Mouse (Mus musculus) heart, postnatal 10 days (tissue): Measurements from ENCODE around the gene Lin9. TPM values are rescaled to one million over a fixed set of nuclear protein-coding genes. Genes with fewer than 3 reads are reported as not detected.
A peak's percentile ranks its signal among the peaks of the same experiment; 100 is the strongest.

ENCODE experiments used
- DNase-seq, 2 experiments: peaks; one replicate each; pipeline ENCODE4 v3.0.0; 2021
- intact Hi-C: fragments of 180-260 bp; cut with DNase I; formaldehyde crosslinking; loops from one replicate; pipeline ENCODE4 v1.15.1; 2025
- total RNA-seq, 2 experiments: library from RNA; stranded (reverse); gene quantifications; 2 replicates each; pipeline ENCODE4 v1.2.3; 2021

The Lin9 gene
- total RNA-seq, 2 experiments from 2014 or later, result 5.3 to 6.4 TPM

- intact Hi-C loops, result no loop called here
These were observed 57.1 kb downstream of the Lin9 start for GRCm38 (mm10) chr1:180698063-180698462.

GRCm38 (mm10) chr1:180703400-180703799, 62.5 kb downstream of the Lin9 start:
- peak; percentile 18 for DNase-seq
- intact Hi-C loops, result no loop called here

More at GRCm38 (mm10) chr1:180698063-180698462, 57.1 kb downstream of the Lin9 start:
- no peak for DNase-seq

GRCm38 (mm10) chr1:180707368-180707767, 66.4 kb downstream of the Lin9 start:
- intact Hi-C loops, result no loop called here
- DNase-seq, result no peak

GRCm38 (mm10) chr1:180707813-180708212, 66.9 kb downstream of the Lin9 start:
- DNase-seq, result no peak
- intact Hi-C loops, result no loop called here

- intact Hi-C loops, result no loop called here
- no peak for DNase-seq
These were observed 68.2 kb downstream of the Lin9 start for GRCm38 (mm10) chr1:180708935-180709776.

- no peak for DNase-seq
- intact Hi-C loops, result no loop called here
These were observed 77.8 kb downstream of the Lin9 start for GRCm38 (mm10) chr1:180718756-180719155.

GRCm38 (mm10) chr1:180719483-180719882, 78.5 kb downstream of the Lin9 start:
- no peak for DNase-seq
- intact Hi-C loops, result no loop called here

GRCm38 (mm10) chr1:180719951-180720689, 79.2 kb downstream of the Lin9 start:
- intact Hi-C loops, result loop anchor here (1.0 to 2.0 kb wide), 2 partner anchors 44 to 91 kb away; no protein-coding TSS in a partner anchor
- peak; percentile 86 to 94 for DNase-seq

- DNase-seq, result no peak
- intact Hi-C loops, result no loop called here
These were observed 81.7 kb downstream of the Lin9 start for GRCm38 (mm10) chr1:180722608-180723007.

- no peak for DNase-seq
- intact Hi-C loops, result no loop called here
These were observed 82.8 kb downstream of the Lin9 start for GRCm38 (mm10) chr1:180723701-180724238.

GRCm38 (mm10) chr1:180725704-180726179, 84.8 kb downstream of the Lin9 start, which contains the start of gene Acbd3:
Gene Acbd3, plus strand, starts transcription at chr1:180726043.
- DNase-seq, result peak; percentile 94 to 95
- intact Hi-C loops, result no loop called here

- intact Hi-C loops, result no loop called here
- no peak for DNase-seq
These were observed 85.2 kb downstream of the Lin9 start for GRCm38 (mm10) chr1:180726183-180726582.

GRCm38 (mm10) chr1:180729231-180729630, 88.3 kb downstream of the Lin9 start:
- intact Hi-C loops, result no loop called here
- no peak for DNase-seq

Other genes with a start within 250 kb of the Lin9 start
- gene Stum, start 157.6 kb upstream of the Lin9 start, total RNA-seq, result 1 to 10 TPM; 1.2 to 1.8 TPM
- 10 to 100 TPM; 68.4 to 80.8 TPM for gene Parp1, start 72.2 kb upstream of the Lin9 start, total RNA-seq
- not detected for gene Mixl1, start 55.9 kb downstream of the Lin9 start, total RNA-seq
- gene Acbd3, start 84.9 kb downstream of the Lin9 start, total RNA-seq, result 10 to 100 TPM; 29.9 to 31.5 TPM
- 100 to 1,000 TPM; 868 to 930 TPM for gene H3f3a, start 172.8 kb downstream of the Lin9 start, total RNA-seq
- 10 to 100 TPM; 15.1 to 15.8 TPM for gene Sde2, start 210.0 kb downstream of the Lin9 start, total RNA-seq